In genomic region chr4:128993025-128993662, GRCm38 (mm10) we compare ENCODE assay signal across 8 mouse cellular contexts. TPM values are rescaled to one million over a fixed set of nuclear protein-coding genes. Genes with fewer than 3 reads are reported as not detected.
DNase-seq lines count a peak whose midpoint lies in the region; ATAC-seq lines count a peak whose summit lies in the region.

No protein-coding gene starts in this region.

- H3K4me1 ChIP-seq in hindbrain, embryonic 11.5 days (replicated peaks; ENCODE audit: control insufficient read depth, insufficient read depth, low read length) = peaks cover 6% of the 10 kb centered on the region; the same call in 1 of the 2 replicates

- ATAC-seq in hindbrain, embryonic 11.5 days (ENCODE audit: low FRiP score) = peak; percentile 99

- no peak overlapping the region for H3K27ac ChIP-seq in hindbrain, embryonic 11.5 days (ENCODE audit: low read depth, low read length)

- DNase-seq in Muller cell, postnatal 12 days (ENCODE audit: inconsistent ontology term) = peak; percentile 98
- DNase-seq in cerebellum, adult 9-11 months = peak; percentile 95
- DNase-seq in frontal cortex, adult 2 months (ENCODE audit: extremely low spot score in 1 of 2, low spot score in 1 of 2) = peak; percentile 89 to 99
- DNase-seq in hindbrain, embryonic 11.5 days (ENCODE audit: low spot score) = peak; percentile 98
- peak; percentile 98 to 99 for DNase-seq in layer of hippocampus, postnatal 10 days (ENCODE audit: low spot score in 2 of 2)
- peak; percentile 96 for DNase-seq in lung, postnatal 10 days
- peak; percentile 91 for DNase-seq in ovary, postnatal 36 days (ENCODE audit: low spot score)
- peak; percentile 98 for DNase-seq in thymus, postnatal 25 days

- H3K9me3 ChIP-seq in hindbrain, embryonic 11.5 days (ENCODE audit: control insufficient read depth, low read length) = no peaks in the 10 kb centered on the region

- H3K27me3 ChIP-seq in hindbrain, embryonic 11.5 days (ENCODE audit: control insufficient read depth, insufficient read depth, low read length) = no peaks in the 10 kb centered on the region

- 0 out of 2 replicates have a peak, but pooled peaks cover 2% of the 10 kb centered on the region for H3K36me3 ChIP-seq in hindbrain, embryonic 11.5 days (ENCODE audit: control insufficient read depth, insufficient read depth, low read length)

- under 1% methylated on average over 49 of the region's 49 CpGs for WGBS in hindbrain, embryonic 11.5 days

- peak overlapping the region; percentile 76 for H3K4me2 ChIP-seq in hindbrain, embryonic 11.5 days (replicated peaks; ENCODE audit: low read depth, low read length)

- peak overlapping the region; percentile 74 for H3K4me3 ChIP-seq in hindbrain, embryonic 11.5 days (ENCODE audit: low read depth, low read length)

- peak overlapping the region; percentile 62 for H3K9ac ChIP-seq in hindbrain, embryonic 11.5 days (ENCODE audit: low read depth, low read length)

RNA-seq across cellular contexts. Expression of gene Ak2, which starts 1.4 kb away (rescaled TPM):
- polyA plus RNA-seq in frontal cortex, adult 2 months (2012; rRNA removed) = 41.8 and 42.2 TPM in 2 replicates
- 119 and 128 TPM in 2 replicates for polyA plus RNA-seq in hindbrain, embryonic 11.5 days (2014; fragmentation: Nextera tagmentation; extraction: Ambion mirVana)
- 10 to 100 TPM; 32.3 to 34.3 TPM for total RNA-seq in layer of hippocampus, postnatal 10 days (2021)

RNA-seq across cellular contexts. Expression of gene Azin2, which starts 30.9 kb away (rescaled TPM):
- 42.5 and 43.7 TPM in 2 replicates for polyA plus RNA-seq in frontal cortex, adult 2 months (2012; rRNA removed)
- polyA plus RNA-seq in hindbrain, embryonic 11.5 days (2014; fragmentation: Nextera tagmentation; extraction: Ambion mirVana) = 10.8 and 12.5 TPM in 2 replicates
- 10 to 100 TPM; 27.7 to 31.0 TPM for total RNA-seq in layer of hippocampus, postnatal 10 days (2021)
